Mouse (Mus musculus) embryonic facial prominence, embryonic 10.5 days (tissue): ENCODE data around the gene Mbtps2. TPM values are rescaled to one million over a fixed set of nuclear protein-coding genes. Genes with fewer than 3 reads are reported as not detected.

ENCODE experiments used
- DNase-seq: peaks from one replicate; pipeline ENCODE4 v3.0.0-alpha.2; 2017; ENCODE audit warnings: low spot score
- H3K27ac ChIP-seq: fragments of 300-500 bp; sonication (generic); replicated peaks from 2 replicates; pipeline ENCODE4 v1.5.1; 2016; ENCODE audit warnings: mild to moderate bottlenecking
- H3K27me3 ChIP-seq: fragments of 300-500 bp; sonication (generic); replicated peaks from 2 replicates; pipeline ENCODE4 v1.6.1; 2016; ENCODE audit warnings: low read depth, mild to moderate bottlenecking; ENCODE audit not compliant: poor library complexity, severe bottlenecking
- H3K36me3 ChIP-seq: fragments of 300-500 bp; sonication (generic); replicated peaks from 2 replicates; pipeline ENCODE4 v1.6.1; 2016; ENCODE audit warnings: mild to moderate bottlenecking, moderate library complexity
- H3K4me1 ChIP-seq: fragments of 300-500 bp; sonication (generic); 2 replicates; pipeline ENCODE4 v1.6.1; 2016
- H3K4me3 ChIP-seq: fragments of 300-500 bp; sonication (generic); 2 replicates; pipeline ENCODE4 v1.5.1; 2016; ENCODE audit warnings: mild to moderate bottlenecking, moderate library complexity
- H3K9me3 ChIP-seq: fragments of 300-500 bp; sonication (generic); 2 replicates; pipeline ENCODE4 v1.6.1; 2016; ENCODE audit warnings: mild to moderate bottlenecking
- WGBS: fragments of 180-500 bp; shearing (Covaris S2); methylation state at CpG from one replicate; pipeline ENCODE4 v1.1.7; 2016; 5-methylcytosine and 5-hydroxymethylcytosine counted together
- polyA plus RNA-seq: library from polyadenylated mRNA; unstranded; fragments of >200 nt; fragmentation: Nextera tagmentation; extraction: Ambion mirVana; gene quantifications from 2 replicates; pipeline ENCODE4 v1.2.1, GENCODE M21; 2016

The Mbtps2 gene
- polyA plus RNA-seq, 1 experiment from 2014 or later, result 27.8 TPM

GRCm38 (mm10) chrX:157595927-157596326 is 2.6 kb downstream of the Mbtps2 start:
- no peak for DNase-seq
- peaks cover 11% of the 10 kb centered on the region; the same call in 1 of the 2 replicates for H3K27me3 ChIP-seq
- H3K4me1 ChIP-seq, result peaks cover 7% of the 10 kb centered on the region; the same call in 1 of the 2 replicates
- no peak overlapping the region for H3K4me3 ChIP-seq
- peaks cover 3% of the 10 kb centered on the region for H3K36me3 ChIP-seq
- no peak overlapping the region for H3K27ac ChIP-seq
- H3K9me3 ChIP-seq, result no peaks in the 10 kb centered on the region
- 87% methylated on average over 6 of the region's 6 CpGs for WGBS

GRCm38 (mm10) chrX:157594606-157595005 is 3.9 kb downstream of the Mbtps2 start:
- WGBS, result 74% methylated on average over 2 of the region's 2 CpGs
- H3K27me3 ChIP-seq, result peaks cover 11% of the 10 kb centered on the region; the same call in 1 of the 2 replicates

GRCm38 (mm10) chrX:157587001-157587400 is 11.5 kb downstream of the Mbtps2 start:
- Histone ChIP-seq H3K27me3 (no peaks in the 10 kb centered on the region), H3K27ac (no peak overlapping the region), H3K4me1 (no peaks in the 10 kb centered on the region), H3K9me3 (no peaks in the 10 kb centered on the region), H3K36me3 (peaks cover 48% of the 10 kb centered on the region), H3K4me3 (no peak overlapping the region)
- WGBS, result 86% methylated on average over 5 of the region's 5 CpGs
- no peak for DNase-seq

More at GRCm38 (mm10) chrX:157594606-157595005, 3.9 kb downstream of the Mbtps2 start:
- H3K9me3 ChIP-seq, result no peaks in the 10 kb centered on the region
- H3K4me3 ChIP-seq, result no peak overlapping the region
- peaks cover 16% of the 10 kb centered on the region for H3K36me3 ChIP-seq
- H3K27ac ChIP-seq, result no peak overlapping the region
- peaks cover 7% of the 10 kb centered on the region; the same call in 1 of the 2 replicates for H3K4me1 ChIP-seq
- DNase-seq, result no peak

- no peak for DNase-seq
- H3K27ac ChIP-seq, result no peak overlapping the region
- peaks cover 52% of the 10 kb centered on the region for H3K36me3 ChIP-seq
- no peaks in the 10 kb centered on the region for H3K27me3 ChIP-seq
- no peaks in the 10 kb centered on the region for H3K4me1 ChIP-seq
- no peak overlapping the region for H3K4me3 ChIP-seq
- no peaks in the 10 kb centered on the region for H3K9me3 ChIP-seq
Observed at GRCm38 (mm10) chrX:157586397-157586796, 12.1 kb downstream of the Mbtps2 start.

GRCm38 (mm10) chrX:157579108-157579614 is 19.4 kb downstream of the Mbtps2 start:
- no peak overlapping the region for H3K27ac ChIP-seq
- 73% methylated on average over 6 of the region's 6 CpGs for WGBS
- H3K9me3 ChIP-seq, result no peaks in the 10 kb centered on the region
- no peaks in the 10 kb centered on the region for H3K4me1 ChIP-seq
- no peak for DNase-seq
- H3K4me3 ChIP-seq, result no peak overlapping the region
- H3K27me3 ChIP-seq, result no peaks in the 10 kb centered on the region
- H3K36me3 ChIP-seq, result peaks cover 46% of the 10 kb centered on the region

- WGBS, result 86% methylated on average over 2 of the region's 2 CpGs
- Histone ChIP-seq H3K9me3 (no peaks in the 10 kb centered on the region), H3K36me3 (peaks cover 47% of the 10 kb centered on the region)
Observed at GRCm38 (mm10) chrX:157574683-157575082, 23.8 kb downstream of the Mbtps2 start.

GRCm38 (mm10) chrX:157568840-157569239 is 29.7 kb downstream of the Mbtps2 start, which contains the start of gene Yy2:
Gene Yy2 (minus strand): TSS chrX:157568985.
- Histone ChIP-seq H3K27me3 (no peaks in the 10 kb centered on the region), H3K36me3 (peaks cover 30% of the 10 kb centered on the region), H3K4me3 (no peak within 1 kb of the TSS), H3K9me3 (no peaks in the 10 kb centered on the region), H3K4me1 (no peaks in the 10 kb centered on the region), H3K27ac (no peak within 1 kb of the TSS)
- WGBS, result 88% methylated on average over 26 of the region's 26 CpGs
- no peak for DNase-seq

More at GRCm38 (mm10) chrX:157574683-157575082, 23.8 kb downstream of the Mbtps2 start:
- Histone ChIP-seq H3K4me3 (no peak overlapping the region), H3K27me3 (no peaks in the 10 kb centered on the region), H3K27ac (no peak overlapping the region), H3K4me1 (no peaks in the 10 kb centered on the region)
- no peak for DNase-seq

- 84% methylated on average over 10 of the region's 10 CpGs for WGBS
- no peaks in the 10 kb centered on the region for H3K27me3 ChIP-seq
Observed at GRCm38 (mm10) chrX:157563794-157564193, 34.7 kb downstream of the Mbtps2 start.

GRCm38 (mm10) chrX:157547082-157547481 is 51.4 kb downstream of the Mbtps2 start:
- Histone ChIP-seq H3K9me3 (no peaks in the 10 kb centered on the region), H3K27me3 (no peaks in the 10 kb centered on the region), H3K27ac (no peak overlapping the region), H3K4me3 (no peak overlapping the region), H3K4me1 (0 out of 2 replicates have a peak, but pooled peaks cover 5% of the 10 kb centered on the region), H3K36me3 (peaks cover 3% of the 10 kb centered on the region; the same call in 1 of the 2 replicates)
- WGBS, result 24% methylated on average over 3 of the region's 3 CpGs
- peak; percentile 24 for DNase-seq

More at GRCm38 (mm10) chrX:157563794-157564193, 34.7 kb downstream of the Mbtps2 start:
- no peak overlapping the region for H3K27ac ChIP-seq
- H3K4me3 ChIP-seq, result no peak overlapping the region
- no peaks in the 10 kb centered on the region for H3K4me1 ChIP-seq
- no peak for DNase-seq
- H3K36me3 ChIP-seq, result peaks cover 16% of the 10 kb centered on the region
- no peaks in the 10 kb centered on the region for H3K9me3 ChIP-seq

GRCm38 (mm10) chrX:157506400-157506799 is 92.1 kb downstream of the Mbtps2 start:
- DNase-seq, result no peak
- Histone ChIP-seq H3K27ac (no peak overlapping the region), H3K4me3 (no peak overlapping the region), H3K9me3 (no peaks in the 10 kb centered on the region), H3K4me1 (no peaks in the 10 kb centered on the region), H3K27me3 (peaks cover 12% of the 10 kb centered on the region), H3K36me3 (no peaks in the 10 kb centered on the region)
- WGBS, result 74% methylated on average over 5 of the region's 5 CpGs

GRCm38 (mm10) chrX:157504506-157504905 is 94.0 kb downstream of the Mbtps2 start:
- no peak for DNase-seq
- 81% methylated on average over 1 of the region's 1 CpGs for WGBS
- H3K36me3 ChIP-seq, result no peaks in the 10 kb centered on the region

GRCm38 (mm10) chrX:157501871-157502270 is 96.6 kb downstream of the Mbtps2 start:
- no peak for DNase-seq
- Histone ChIP-seq H3K9me3 (no peaks in the 10 kb centered on the region), H3K27me3 (peaks cover 12% of the 10 kb centered on the region; the same call in 1 of the 2 replicates), H3K4me1 (no peaks in the 10 kb centered on the region), H3K4me3 (no peak overlapping the region), H3K36me3 (no peaks in the 10 kb centered on the region), H3K27ac (no peak overlapping the region)
- 87% methylated on average over 2 of the region's 2 CpGs for WGBS

More at GRCm38 (mm10) chrX:157504506-157504905, 94.0 kb downstream of the Mbtps2 start:
- Histone ChIP-seq H3K4me1 (no peaks in the 10 kb centered on the region), H3K9me3 (no peaks in the 10 kb centered on the region), H3K27me3 (peaks cover 12% of the 10 kb centered on the region), H3K27ac (no peak overlapping the region), H3K4me3 (no peak overlapping the region)

GRCm38 (mm10) chrX:157500004-157500403 is 98.5 kb downstream of the Mbtps2 start:
- Histone ChIP-seq H3K9me3 (no peaks in the 10 kb centered on the region), H3K36me3 (no peaks in the 10 kb centered on the region), H3K27me3 (peaks cover 12% of the 10 kb centered on the region; the same call in 1 of the 2 replicates), H3K4me1 (no peaks in the 10 kb centered on the region), H3K4me3 (no peak overlapping the region), H3K27ac (no peak overlapping the region)
- DNase-seq, result no peak
- 84% methylated on average over 8 of the region's 8 CpGs for WGBS
